Comparison of ENCODE assay signal across 8 mouse cellular contexts in genomic region chr1:131086907-131087306, GRCm38 (mm10). TPM values are rescaled to one million over a fixed set of nuclear protein-coding genes. Genes with fewer than 3 reads are reported as not detected.
A peak's percentile ranks its signal among the peaks of the same experiment; 100 is the strongest.
DNase-seq lines count a peak whose midpoint lies in the region; ATAC-seq and TF ChIP-seq lines count a peak whose summit lies in the region.

No protein-coding gene starts in this region.

- H3K9ac ChIP-seq in heart, adult 2 months (ENCODE audit: low read depth, low read length) = no peak overlapping the region
- no peak overlapping the region for H3K9ac ChIP-seq in midbrain, embryonic 13.5 days (replicated peaks)

- TF ChIP-seq POLR2A in heart, adult 2 months (IDR thresholded peaks at IDR 0.05; ENCODE audit: insufficient read depth, low read depth, low read length) = no peak

- 0 out of 2 replicates have a peak, but pooled peaks cover 3% of the 10 kb centered on the region for H3K79me2 ChIP-seq in heart, adult 2 months (replicated peaks; ENCODE audit: control insufficient read depth, insufficient read depth, low read length)

- no peak for TF ChIP-seq CTCF in heart, adult 2 months (IDR thresholded peaks at IDR 0.05)

- H3K27ac ChIP-seq in heart, adult 2 months = peak overlapping the region; percentile 55
- H3K27ac ChIP-seq in midbrain, embryonic 13.5 days = peak overlapping the region; percentile 74

- 10% methylated on average over 7 of the region's 7 CpGs for WGBS in heart, adult 2 months
- 25% methylated on average over 7 of the region's 7 CpGs for WGBS in midbrain, embryonic 13.5 days

- 0 out of 2 replicates have a peak, but pooled peaks have one; percentile 15 for ATAC-seq in midbrain, embryonic 13.5 days
- ATAC-seq in activated CD4-positive, CD25-positive, alpha-beta regulatory T cell, adult 4 months = no peak

- peaks cover 16% of the 10 kb centered on the region for H3K36me3 ChIP-seq in heart, adult 2 months (ENCODE audit: control insufficient read depth, insufficient read depth, low read length)
- no peaks in the 10 kb centered on the region for H3K36me3 ChIP-seq in midbrain, embryonic 13.5 days

- 0 out of 2 replicates have a peak overlapping the region, but pooled peaks have one; percentile 7 for H3K4me2 ChIP-seq in midbrain, embryonic 13.5 days (replicated peaks)

- no peaks in the 10 kb centered on the region for H3K9me3 ChIP-seq in midbrain, embryonic 13.5 days

- peak; percentile 56 for DNase-seq in layer of hippocampus, adult 9-11 months
- DNase-seq in layer of hippocampus, postnatal 10 days (ENCODE audit: low spot score in 2 of 2) = no peak
- DNase-seq in heart, adult 2 months = peak; percentile 79 to 80
- peak; percentile 67 to 79 for DNase-seq in kidney, postnatal 25 days
- DNase-seq in spleen, postnatal 4 days (ENCODE audit: low spot score in 2 of 2) = no peak
- no peak for DNase-seq in frontal cortex, postnatal 10 days (ENCODE audit: low spot score in 2 of 2)

- peaks cover 58% of the 10 kb centered on the region for H3K4me1 ChIP-seq in heart, adult 2 months (ENCODE audit: control insufficient read depth, insufficient read depth, low read length)
- H3K4me1 ChIP-seq in midbrain, embryonic 13.5 days (replicated peaks) = peaks cover 92% of the 10 kb centered on the region

- TF ChIP-seq EP300 in heart, adult 2 months (IDR thresholded peaks at IDR 0.05; ENCODE audit: insufficient read depth, low read depth, low read length) = no peak

- H3K27me3 ChIP-seq in heart, adult 2 months (ENCODE audit: control insufficient read depth, insufficient read depth, low read length) = no peaks in the 10 kb centered on the region
- H3K27me3 ChIP-seq in midbrain, embryonic 13.5 days = no peaks in the 10 kb centered on the region

- intact Hi-C loops in heart, adult 2 months (cut with DNase I) = no loop called here

- no peak overlapping the region for H3K4me3 ChIP-seq in heart, adult 2 months
- H3K4me3 ChIP-seq in midbrain, embryonic 13.5 days (replicated peaks) = no peak overlapping the region

RNA-seq across cellular contexts. Expression of gene Mapkapk2, which starts 10.7 kb away (rescaled TPM):
- total RNA-seq in layer of hippocampus, postnatal 10 days (2021) = 10 to 100 TPM; 31.2 to 34.0 TPM
- total RNA-seq in heart, adult 2 months (2021) = 100 to 1,000 TPM; 283 to 363 TPM
- 196 and 305 TPM in 2 replicates for polyA plus RNA-seq in heart, adult 2 months (2012; rRNA removed)
- 29.0 and 36.3 TPM in 2 replicates for polyA plus RNA-seq in midbrain, embryonic 13.5 days (2015; fragmentation: Nextera tagmentation; extraction: Ambion mirVana)
- polyA plus RNA-seq in activated CD4-positive, CD25-positive, alpha-beta regulatory T cell, adult 4 months (2017; shearing (Covaris generic)) = 10 to 100 TPM; 11.5 to 11.9 TPM

RNA-seq across cellular contexts. Expression of gene Dyrk3, which starts 51.2 kb away (rescaled TPM):
- 10 to 100 TPM; 14.0 to 15.3 TPM for total RNA-seq in layer of hippocampus, postnatal 10 days (2021)
- total RNA-seq in heart, adult 2 months (2021) = under 1 TPM; 0.48 to 0.70 TPM
- 0.16 and 0.32 TPM in 2 replicates for polyA plus RNA-seq in heart, adult 2 months (2012; rRNA removed)
- 18.3 and 19.2 TPM in 2 replicates for polyA plus RNA-seq in midbrain, embryonic 13.5 days (2015; fragmentation: Nextera tagmentation; extraction: Ambion mirVana)
- polyA plus RNA-seq in activated CD4-positive, CD25-positive, alpha-beta regulatory T cell, adult 4 months (2017; shearing (Covaris generic)) = under 1 TPM in 1 of 2 experiments, not detected in 1; 0.41 TPM

Comparison
In these comparisons a context has a peak if more than half of its experiments do, and no peak if none do; other contexts are left out.
1. DNase-seq: peak in layer of hippocampus, adult 9-11 months (single experiment), heart, adult 2 months (2 of 2) and kidney, postnatal 25 days (2 of 2); none in layer of hippocampus, postnatal 10 days (0 of 2), spleen, postnatal 4 days (0 of 2) and frontal cortex, postnatal 10 days (0 of 2).
2. RNA of gene Dyrk3, which starts 51.2 kb away (polyA plus RNA-seq): 18.3 to 19.2 TPM in midbrain, embryonic 13.5 days; 0.41 TPM in activated CD4-positive, CD25-positive, alpha-beta regulatory T cell, adult 4 months and 0.16 to 0.32 TPM in heart, adult 2 months; every median in the first group is over 10 times any median in the second.